Mouse (Mus musculus) kidney, embryonic 14.5 days (tissue): ENCODE data around the gene Klf2. TPM values are rescaled to one million over a fixed set of nuclear protein-coding genes. Genes with fewer than 3 reads are reported as not detected.
A peak's percentile ranks its signal among the peaks of the same experiment; 100 is the strongest.

Experiments
- ATAC-seq: fragments of 200-750 bp; cut with Nextera tagmentation; 2 replicates; pipeline ENCODE4 v1.8.0; 2017; ENCODE audit warnings: moderate number of reproducible peaks, mild to moderate bottlenecking, moderate TSS enrichment, moderate library complexity; ENCODE audit not compliant: low FRiP score, low TSS enrichment
- H3K27ac ChIP-seq: fragments of 300-500 bp; sonication (generic); 2 replicates; pipeline ENCODE4 v1.5.1; 2014; ENCODE audit warnings: low read depth, mild to moderate bottlenecking, low read length, moderate library complexity, mixed read lengths
- H3K27me3 ChIP-seq: fragments of 300-500 bp; sonication (generic); 2 replicates; pipeline ENCODE4 v1.6.1; 2014; ENCODE audit warnings: mild to moderate bottlenecking, low read length; ENCODE audit not compliant: control insufficient read depth, insufficient read depth
- H3K36me3 ChIP-seq: fragments of 300-500 bp; sonication (generic); 2 replicates; pipeline ENCODE4 v1.6.1; 2014; ENCODE audit warnings: low read length, mixed read lengths; ENCODE audit not compliant: control insufficient read depth, insufficient read depth
- H3K4me1 ChIP-seq: fragments of 300-500 bp; sonication (generic); 2 replicates; pipeline ENCODE4 v1.6.1; 2014; ENCODE audit warnings: low read length, mixed read lengths; ENCODE audit not compliant: control insufficient read depth, insufficient read depth
- H3K4me2 ChIP-seq: fragments of 300-500 bp; sonication (generic); replicated peaks from 2 replicates; pipeline ENCODE4 v1.6.1; 2014; ENCODE audit warnings: low read depth, mild to moderate bottlenecking, low read length
- H3K4me3 ChIP-seq: fragments of 300-500 bp; sonication (generic); 2 replicates; pipeline ENCODE4 v1.5.1; 2014; ENCODE audit warnings: mild to moderate bottlenecking, low read length
- H3K9ac ChIP-seq: fragments of 300-500 bp; sonication (generic); 2 replicates; pipeline ENCODE4 v1.6.1; 2014; ENCODE audit warnings: low read depth, mild to moderate bottlenecking, low read length, moderate library complexity
- H3K9me3 ChIP-seq: fragments of 300-500 bp; sonication (generic); 2 replicates; pipeline ENCODE4 v1.6.1; 2016; ENCODE audit warnings: low read length; ENCODE audit not compliant: control insufficient read depth
- WGBS: fragments of 180-500 bp; shearing (Covaris S2); extraction: QIAGEN DNeasy Blood & Tissue Kit; methylation state at CpG from one replicate; pipeline ENCODE4 v1.1.7; 2014; 5-methylcytosine and 5-hydroxymethylcytosine counted together
- polyA plus RNA-seq: library from polyadenylated mRNA; unstranded; fragments of >200 nt; fragmentation: Nextera tagmentation; extraction: Ambion mirVana; gene quantifications from 2 replicates; pipeline ENCODE4 v1.2.1, GENCODE M21; 2014

Klf2 gene
- 12.1 and 13.9 TPM in 2 replicates for polyA plus RNA-seq

DNA sequence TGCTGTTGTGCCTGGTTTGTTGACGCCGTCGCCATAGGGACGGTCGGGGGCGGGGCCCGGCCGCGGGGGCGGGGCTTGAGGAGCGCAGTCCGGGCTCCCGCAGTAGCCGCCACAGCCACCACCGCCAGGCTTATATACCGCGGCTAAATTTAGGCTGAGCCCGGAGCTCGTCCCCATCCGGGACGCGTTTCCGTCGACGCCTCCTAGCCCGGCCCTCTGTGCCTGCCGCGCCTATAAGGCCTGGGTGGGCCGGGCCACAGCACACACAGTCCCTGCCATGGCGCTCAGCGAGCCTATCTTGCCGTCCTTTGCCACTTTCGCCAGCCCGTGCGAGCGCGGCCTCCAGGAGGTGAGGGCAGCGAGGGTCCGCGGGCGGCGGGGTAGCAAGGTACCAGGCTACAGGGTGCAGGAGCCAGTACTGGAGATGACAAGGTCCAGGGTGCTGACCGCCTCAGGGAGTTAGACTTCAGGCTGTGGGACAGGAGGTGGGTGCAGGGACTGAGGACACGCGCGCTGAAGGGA, at the start of gene Klf2:
TSS of gene Klf2 (plus strand) at position 233 of the 522 bp plus-strand sequence.
- no peaks in the 10 kb centered on the region; the same call in 1 of the 2 replicates for H3K4me1 ChIP-seq
- peak within 1 kb of the TSS; percentile 59 for H3K4me3 ChIP-seq
- H3K4me2 ChIP-seq, result peak within 1 kb of the TSS; percentile 86
- peak; percentile 96 for ATAC-seq
- peak within 1 kb of the TSS; percentile 65 for H3K9ac ChIP-seq
- H3K27me3 ChIP-seq, result peaks cover 25% of the 10 kb centered on the region
- H3K27ac ChIP-seq, result no peak within 1 kb of the TSS; the same call in 1 of the 2 replicates
- no peaks in the 10 kb centered on the region for H3K9me3 ChIP-seq
- no peaks in the 10 kb centered on the region for H3K36me3 ChIP-seq
- WGBS, result under 1% methylated on average over 46 of the region's 46 CpGs

DNA sequence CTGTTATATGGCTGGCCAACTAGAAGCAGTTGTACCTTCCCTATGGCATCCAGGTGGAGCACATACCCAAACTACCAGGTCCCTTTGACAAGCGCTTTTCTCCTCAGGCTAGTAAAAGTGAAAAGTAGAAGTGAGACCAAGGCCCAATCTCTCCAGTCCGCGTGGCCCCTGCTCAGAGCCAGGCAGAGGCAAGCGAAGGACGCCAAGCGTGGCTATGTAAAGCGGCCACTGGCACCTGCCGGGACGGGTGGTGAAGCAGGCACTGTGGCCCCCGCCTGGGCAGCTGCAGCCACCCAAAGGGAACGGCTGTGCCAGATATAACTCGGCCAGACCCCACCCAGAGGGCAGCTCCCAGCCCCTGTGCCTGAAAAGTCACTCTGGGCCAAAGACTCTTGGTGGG, 48.2 kb upstream of the Klf2 start:
- Histone ChIP-seq H3K9ac (no peak overlapping the region), H3K36me3 (no peaks in the 10 kb centered on the region), H3K4me2 (no peak overlapping the region), H3K4me3 (no peak overlapping the region), H3K27me3 (no peaks in the 10 kb centered on the region), H3K4me1 (no peaks in the 10 kb centered on the region), H3K9me3 (no peaks in the 10 kb centered on the region), H3K27ac (no peak overlapping the region)
- 89% methylated on average over 12 of the region's 12 CpGs for WGBS
- ATAC-seq, result no peak

DNA sequence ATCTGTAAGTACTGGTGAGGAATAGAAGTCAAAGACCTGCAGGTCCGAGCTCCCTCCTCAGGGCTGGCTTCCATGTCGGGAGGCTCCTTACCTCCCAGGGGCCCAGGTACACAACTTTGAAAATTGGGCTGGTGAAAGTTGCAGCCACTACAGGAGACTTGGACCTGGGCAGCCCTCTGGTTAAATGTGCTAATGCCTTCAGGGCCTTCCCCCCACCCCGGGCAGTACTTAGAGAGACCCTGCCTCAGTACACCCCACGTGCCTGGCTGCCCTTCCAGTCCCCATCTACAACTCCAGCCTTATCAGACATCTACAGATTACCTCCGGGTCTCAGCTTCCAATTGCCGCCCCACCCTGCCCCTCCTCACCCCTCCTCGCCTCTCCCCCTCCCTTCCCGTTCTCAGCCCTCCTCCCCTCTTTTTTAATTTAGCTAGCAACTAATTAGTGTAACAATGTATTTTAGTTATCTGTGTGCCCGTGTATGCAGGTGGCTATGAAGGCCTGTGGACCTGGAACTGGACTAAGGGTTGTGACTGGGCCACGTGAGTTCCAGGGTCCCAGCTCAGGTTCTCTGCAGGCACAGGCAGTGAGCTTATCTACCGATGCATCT, 47.7 kb upstream of the Klf2 start:
- H3K36me3 ChIP-seq, result no peaks in the 10 kb centered on the region
- no peak overlapping the region for H3K4me2 ChIP-seq
- no peak overlapping the region for H3K27ac ChIP-seq
- H3K27me3 ChIP-seq, result no peaks in the 10 kb centered on the region
- H3K4me1 ChIP-seq, result no peaks in the 10 kb centered on the region; the same call in 1 of the 2 replicates
- no peak for ATAC-seq
- no peak overlapping the region for H3K4me3 ChIP-seq
- WGBS, result 64% methylated on average over 11 of the region's 11 CpGs
- no peak overlapping the region for H3K9ac ChIP-seq
- no peaks in the 10 kb centered on the region for H3K9me3 ChIP-seq

- Histone ChIP-seq H3K36me3 (no peaks in the 10 kb centered on the region), H3K9ac (no peak overlapping the region), H3K27me3 (no peaks in the 10 kb centered on the region), H3K4me3 (no peak overlapping the region), H3K27ac (no peak overlapping the region), H3K9me3 (no peaks in the 10 kb centered on the region), H3K4me2 (no peak overlapping the region), H3K4me1 (no peaks in the 10 kb centered on the region; the same call in 1 of the 2 replicates)
- peak; percentile 47; the same call in 1 of the 2 replicates for ATAC-seq
- WGBS, result 38% methylated on average over 3 of the region's 3 CpGs
These were observed 47.1 kb upstream of the Klf2 start for GRCm38 (mm10) chr8:72271691-72272090.

DNA sequence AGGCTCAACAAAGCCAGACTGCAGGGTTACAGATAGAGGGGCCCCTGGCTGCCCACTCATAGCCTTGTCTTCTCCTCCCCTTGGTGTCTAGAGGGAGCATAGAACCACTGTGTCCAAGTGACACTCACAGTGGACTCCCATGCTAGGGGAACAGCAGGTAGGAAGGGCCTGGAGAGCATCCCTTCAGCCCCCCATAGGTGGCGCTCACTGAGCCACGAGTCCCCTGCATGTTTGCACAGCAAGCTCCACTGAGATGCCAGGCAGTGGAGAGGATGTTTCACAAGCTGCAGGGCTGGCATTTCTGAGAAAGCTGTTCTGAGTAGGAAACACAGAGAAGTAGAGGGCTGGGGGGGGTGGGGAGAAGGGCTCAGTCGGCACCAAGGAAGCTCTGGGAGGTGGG, 46.5 kb upstream of the Klf2 start:
- Histone ChIP-seq H3K4me2 (no peak overlapping the region), H3K27ac (no peak overlapping the region), H3K27me3 (no peaks in the 10 kb centered on the region), H3K36me3 (no peaks in the 10 kb centered on the region), H3K4me3 (no peak overlapping the region), H3K9me3 (no peaks in the 10 kb centered on the region), H3K4me1 (no peaks in the 10 kb centered on the region; the same call in 1 of the 2 replicates), H3K9ac (no peak overlapping the region)
- no peak for ATAC-seq
- 31% methylated on average over 3 of the region's 3 CpGs for WGBS

- H3K36me3 ChIP-seq, result no peaks in the 10 kb centered on the region
- H3K9me3 ChIP-seq, result no peaks in the 10 kb centered on the region
- H3K27ac ChIP-seq, result no peak overlapping the region
- H3K4me2 ChIP-seq, result no peak overlapping the region
- 80% methylated on average over 1 of the region's 1 CpGs for WGBS
- H3K4me1 ChIP-seq, result no peaks in the 10 kb centered on the region; the same call in 1 of the 2 replicates
- no peak overlapping the region for H3K9ac ChIP-seq
- no peak overlapping the region for H3K4me3 ChIP-seq
- no peak for ATAC-seq
- H3K27me3 ChIP-seq, result no peaks in the 10 kb centered on the region
These were observed 45.6 kb upstream of the Klf2 start for GRCm38 (mm10) chr8:72273111-72273770.

GRCm38 (mm10) chr8:72273807-72274206, 45.0 kb upstream of the Klf2 start:
- WGBS, result 76% methylated on average over 5 of the region's 5 CpGs
- no peaks in the 10 kb centered on the region for H3K9me3 ChIP-seq
- H3K27ac ChIP-seq, result no peak overlapping the region
- no peak overlapping the region for H3K4me2 ChIP-seq
- H3K4me3 ChIP-seq, result no peak overlapping the region
- no peaks in the 10 kb centered on the region for H3K36me3 ChIP-seq
- no peaks in the 10 kb centered on the region; the same call in 1 of the 2 replicates for H3K4me1 ChIP-seq
- no peak for ATAC-seq
- no peak overlapping the region for H3K9ac ChIP-seq
- H3K27me3 ChIP-seq, result no peaks in the 10 kb centered on the region

- no peaks in the 10 kb centered on the region for H3K27me3 ChIP-seq
- no peak overlapping the region for H3K9ac ChIP-seq
- no peak overlapping the region for H3K4me3 ChIP-seq
- H3K9me3 ChIP-seq, result no peaks in the 10 kb centered on the region
- H3K4me1 ChIP-seq, result no peaks in the 10 kb centered on the region; the same call in 1 of the 2 replicates
- no peak for ATAC-seq
- no peaks in the 10 kb centered on the region for H3K36me3 ChIP-seq
- H3K27ac ChIP-seq, result no peak overlapping the region
- H3K4me2 ChIP-seq, result no peak overlapping the region
- WGBS, result 70% methylated on average over 3 of the region's 3 CpGs
These were observed 41.6 kb upstream of the Klf2 start for GRCm38 (mm10) chr8:72277244-72277643.

DNA sequence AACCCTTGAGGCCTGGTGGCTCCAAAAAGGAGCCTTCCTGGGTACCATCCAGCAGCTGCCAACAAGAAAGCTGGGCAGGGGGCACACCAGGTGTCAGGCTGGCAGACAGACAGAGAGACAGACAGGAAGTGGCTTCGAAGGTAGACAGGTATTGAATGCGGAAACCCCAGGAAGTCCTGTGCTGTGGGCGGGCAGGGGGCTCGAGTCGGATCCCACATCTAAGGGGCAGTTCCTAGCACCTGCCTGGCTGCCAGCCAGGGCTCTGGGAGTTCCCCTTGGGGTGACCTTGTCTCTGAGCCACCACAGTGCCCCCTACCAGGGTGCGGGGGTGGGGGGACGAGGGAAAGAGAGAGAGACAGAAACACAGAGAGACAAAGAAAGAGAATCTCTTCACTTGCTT, 39.7 kb upstream of the Klf2 start:
- H3K36me3 ChIP-seq, result no peaks in the 10 kb centered on the region
- H3K9me3 ChIP-seq, result no peaks in the 10 kb centered on the region
- H3K27me3 ChIP-seq, result no peaks in the 10 kb centered on the region
- H3K27ac ChIP-seq, result no peak overlapping the region
- 73% methylated on average over 7 of the region's 7 CpGs for WGBS
- H3K4me3 ChIP-seq, result no peak overlapping the region
- no peak overlapping the region for H3K9ac ChIP-seq
- no peaks in the 10 kb centered on the region; the same call in 1 of the 2 replicates for H3K4me1 ChIP-seq
- no peak for ATAC-seq
- H3K4me2 ChIP-seq, result no peak overlapping the region
